Mouse (Mus musculus): ENCODE results near the gene Mea1. TPM values are rescaled to one million over a fixed set of nuclear protein-coding genes. Genes with fewer than 3 reads are reported as not detected.

Gene Mea1
- polyA plus RNA-seq, 1 experiment = 145 TPM

DNA sequence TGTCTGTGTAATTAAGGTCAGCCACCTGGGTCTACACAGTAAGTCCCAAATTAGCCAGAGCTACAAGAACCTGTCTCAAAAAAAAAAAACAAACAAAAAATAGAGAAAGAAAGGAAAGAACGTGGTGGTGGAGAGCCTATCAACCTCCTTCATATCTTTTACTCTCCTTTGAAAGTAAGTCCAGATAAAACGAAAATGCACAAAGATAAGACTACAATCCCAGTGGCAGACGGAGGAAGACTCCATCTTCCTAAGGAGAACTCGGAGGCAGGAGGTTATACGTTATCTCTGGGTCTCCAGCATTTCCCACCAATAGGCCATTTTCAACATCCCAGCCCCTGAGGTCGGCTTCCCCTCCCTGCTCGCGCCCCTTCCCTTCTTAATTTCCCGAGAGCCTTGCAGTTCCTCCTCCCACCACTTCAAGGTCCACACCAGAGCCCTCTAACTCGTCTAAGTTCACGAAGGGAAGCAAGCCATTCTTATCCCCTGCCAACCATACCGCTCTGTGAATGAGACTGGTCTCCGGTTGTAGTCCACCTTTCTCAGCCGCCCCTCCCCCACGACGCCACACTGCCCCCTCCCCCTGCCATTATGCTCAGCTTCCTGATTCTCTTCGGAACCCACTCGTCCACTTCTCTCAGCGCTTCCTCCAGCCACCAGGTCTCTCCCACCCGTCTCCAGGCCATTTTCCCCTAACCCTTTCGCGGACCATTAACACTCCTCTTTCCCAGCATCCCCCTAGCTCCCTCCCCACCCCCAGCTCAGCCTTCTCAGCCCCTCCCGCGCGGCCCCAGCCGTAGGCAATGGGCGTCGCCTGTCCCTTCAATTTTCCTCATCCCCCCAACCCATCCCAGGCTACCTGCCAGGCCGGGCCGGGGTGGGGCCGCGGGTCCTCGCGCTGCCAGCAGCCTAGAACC, 1.5 kb downstream of the Mea1 start:
- Histone ChIP-seq H3K27me3 (ENCODE audit: control insufficient read depth, insufficient read depth, insufficient read length) (no peaks in the 10 kb centered on the region), H3ac (ENCODE audit: control insufficient read depth, insufficient read length) (peak overlapping the region; percentile 66), H3K79me2 (ENCODE audit: control insufficient read depth, insufficient read depth) (peaks cover 27% of the 10 kb centered on the region), H3K36me3 (ENCODE audit: control insufficient read depth, insufficient read depth) (peaks cover 23% of the 10 kb centered on the region), H3K4me3 (peak overlapping the region; percentile 94), H3K4me2 (ENCODE audit: low read depth) (peak overlapping the region; percentile 95)
- TF ChIP-seq POLR2AphosphoS2 (IDR thresholded peaks at IDR 0.05; ENCODE audit: insufficient read length, low read depth) = no peak
- TF ChIP-seq MYOD1 (IDR thresholded peaks at IDR 0.05; ENCODE audit: control insufficient read depth in 1 of 3, insufficient read length in 2 of 3, low read depth in 2 of 3) = no peak
- TF ChIP-seq POLR2A (IDR thresholded peaks at IDR 0.05; ENCODE audit: insufficient read length, low read depth) = no peak

DNA sequence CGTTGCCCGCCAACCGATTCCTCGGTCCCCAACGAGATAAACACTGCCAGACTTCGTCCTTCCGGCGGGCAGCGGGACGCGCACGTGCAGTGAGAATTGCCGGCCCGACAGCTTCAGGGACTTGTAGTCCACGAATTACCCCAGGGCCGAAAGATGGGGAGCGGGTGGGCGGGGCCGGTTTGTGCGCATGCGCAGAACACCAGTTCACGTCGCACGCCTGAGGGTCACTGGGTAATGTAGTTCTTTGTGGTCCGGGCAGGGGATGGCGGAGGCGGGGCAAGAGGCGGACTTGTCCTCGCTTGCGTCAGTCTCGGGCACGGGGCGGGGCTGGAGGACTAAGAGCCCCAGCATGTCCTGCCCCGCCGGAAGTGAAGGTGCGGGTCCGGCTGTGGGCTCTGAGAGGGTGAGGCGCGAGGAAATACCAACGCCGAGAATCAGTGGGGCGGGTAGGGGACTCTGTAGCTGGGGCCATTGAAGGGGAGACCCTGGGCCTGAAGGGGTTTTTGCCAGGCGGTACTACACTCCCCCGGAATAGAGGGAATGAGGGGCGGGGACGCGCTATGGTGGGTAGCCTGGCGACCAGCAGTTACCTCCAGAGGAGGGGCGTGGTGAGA, 2.3 kb downstream of the Mea1 start, which contains the start of gene Klhdc3:
Gene Klhdc3 (minus strand): TSS at position 155 of the 614 bp plus-strand sequence.
- TF ChIP-seq CEBPB (IDR thresholded peaks at IDR 0.05; ENCODE audit: insufficient read depth, poor library complexity, severe bottlenecking) (0 out of 2 replicates have a peak, but pooled peaks have one; percentile 23), POLR2A (IDR thresholded peaks at IDR 0.05; ENCODE audit: insufficient read length, low read depth) (peak; percentile 61), MAX (IDR thresholded peaks at IDR 0.05; ENCODE audit: low read depth) (no peak), TCF12 (IDR thresholded peaks at IDR 0.05; ENCODE audit: insufficient read depth, poor library complexity, severe bottlenecking) (no peak), MYOG (IDR thresholded peaks at IDR 0.05; ENCODE audit: control insufficient read depth in 1 of 3, insufficient read depth in 1 of 3, insufficient read length in 2 of 3, low read depth in 2 of 3) (no peak), POLR2AphosphoS2 (IDR thresholded peaks at IDR 0.05; ENCODE audit: insufficient read length, low read depth) (peak; percentile 48), USF1 (IDR thresholded peaks at IDR 0.05; ENCODE audit: low read depth) (peak; percentile 11), E2F4 (IDR thresholded peaks at IDR 0.05; ENCODE audit: insufficient read depth) (no peak), MYOD1 (IDR thresholded peaks at IDR 0.05; ENCODE audit: control insufficient read depth in 1 of 3, insufficient read length in 2 of 3, low read depth in 2 of 3) (no peak), TCF3 (IDR thresholded peaks at IDR 0.05; ENCODE audit: insufficient read length, low read depth) (no peak), SRF (IDR thresholded peaks at IDR 0.05; ENCODE audit: control insufficient read depth, insufficient read length, low read depth) (no peak)
- H3K36me3 ChIP-seq (ENCODE audit: control insufficient read depth, insufficient read depth) = peaks cover 23% of the 10 kb centered on the region
- H3K4me3 ChIP-seq = peak within 1 kb of the TSS; percentile 94
- H3K27me3 ChIP-seq (ENCODE audit: control insufficient read depth, insufficient read depth, insufficient read length) = no peaks in the 10 kb centered on the region
- peaks cover 27% of the 10 kb centered on the region for H3K79me2 ChIP-seq (ENCODE audit: control insufficient read depth, insufficient read depth)
- H3ac ChIP-seq (ENCODE audit: control insufficient read depth, insufficient read length) = peak within 1 kb of the TSS; percentile 66
- peak within 1 kb of the TSS; percentile 95 for H3K4me2 ChIP-seq (ENCODE audit: low read depth)

DNA sequence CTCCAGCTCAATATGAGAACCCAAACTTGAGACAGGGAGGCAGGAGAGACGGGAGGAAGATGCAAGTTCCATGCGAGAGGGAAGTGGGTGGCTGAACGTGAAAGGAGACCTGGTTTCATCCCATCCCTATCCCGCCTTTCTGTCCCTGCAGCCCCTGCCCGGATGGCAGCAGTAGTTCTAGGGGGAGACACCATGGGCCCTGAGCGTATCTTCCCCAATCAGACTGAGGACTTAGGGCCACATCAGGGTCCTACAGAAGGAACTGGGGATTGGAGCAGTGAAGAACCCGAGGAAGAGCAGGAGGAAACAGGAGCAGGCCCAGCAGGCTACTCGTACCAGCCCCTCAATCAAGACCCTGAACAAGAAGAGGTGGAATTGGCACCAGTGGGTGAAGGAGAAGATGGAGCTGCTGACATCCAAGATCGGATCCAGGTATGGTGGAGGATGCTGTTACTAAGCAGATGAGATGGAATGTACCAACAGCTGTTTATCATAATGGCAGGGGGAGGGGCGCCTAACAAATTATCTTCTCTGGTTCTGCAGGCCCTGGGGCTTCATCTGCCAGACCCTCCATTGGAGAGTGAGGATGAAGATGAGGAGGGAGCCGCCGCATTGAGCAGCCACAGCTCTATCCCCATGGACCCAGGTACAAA, 3.0 kb downstream of the Mea1 start:
- peak overlapping the region; percentile 66 for H3ac ChIP-seq (ENCODE audit: control insufficient read depth, insufficient read length)
- peak overlapping the region; percentile 94 for H3K4me3 ChIP-seq
- peaks cover 27% of the 10 kb centered on the region for H3K79me2 ChIP-seq (ENCODE audit: control insufficient read depth, insufficient read depth)
- peak overlapping the region; percentile 95 for H3K4me2 ChIP-seq (ENCODE audit: low read depth)
- H3K27me3 ChIP-seq (ENCODE audit: control insufficient read depth, insufficient read depth, insufficient read length) = no peaks in the 10 kb centered on the region
- H3K36me3 ChIP-seq (ENCODE audit: control insufficient read depth, insufficient read depth) = peaks cover 23% of the 10 kb centered on the region
- no peak for TF ChIP-seq CEBPB (IDR thresholded peaks at IDR 0.05; ENCODE audit: insufficient read depth, poor library complexity, severe bottlenecking)
- no peak for TF ChIP-seq TCF3 (IDR thresholded peaks at IDR 0.05; ENCODE audit: insufficient read length, low read depth)
- TF ChIP-seq MYOD1 (IDR thresholded peaks at IDR 0.05; ENCODE audit: control insufficient read depth in 1 of 3, insufficient read length in 2 of 3, low read depth in 2 of 3) = no peak
- no peak for TF ChIP-seq MYOG (IDR thresholded peaks at IDR 0.05; ENCODE audit: control insufficient read depth in 1 of 3, insufficient read depth in 1 of 3, insufficient read length in 2 of 3, low read depth in 2 of 3)
- TF ChIP-seq POLR2A (IDR thresholded peaks at IDR 0.05; ENCODE audit: insufficient read length, low read depth) = no peak
- TF ChIP-seq E2F4 (IDR thresholded peaks at IDR 0.05; ENCODE audit: insufficient read depth) = no peak
- TF ChIP-seq MAX (IDR thresholded peaks at IDR 0.05; ENCODE audit: low read depth) = no peak
- TF ChIP-seq USF1 (IDR thresholded peaks at IDR 0.05; ENCODE audit: low read depth) = no peak
- no peak for TF ChIP-seq TCF12 (IDR thresholded peaks at IDR 0.05; ENCODE audit: insufficient read depth, poor library complexity, severe bottlenecking)
- TF ChIP-seq POLR2AphosphoS2 (IDR thresholded peaks at IDR 0.05; ENCODE audit: insufficient read length, low read depth) = no peak
- TF ChIP-seq SRF (IDR thresholded peaks at IDR 0.05; ENCODE audit: control insufficient read depth, insufficient read length, low read depth) = no peak
- TF ChIP-seq REST (IDR thresholded peaks at IDR 0.05; ENCODE audit: insufficient read depth, insufficient read length) = no peak

- Histone ChIP-seq H3K79me2 (ENCODE audit: control insufficient read depth, insufficient read depth) (peaks cover 27% of the 10 kb centered on the region), H3K4me3 (peak overlapping the region; percentile 94), H3ac (ENCODE audit: control insufficient read depth, insufficient read length) (no peak overlapping the region), H3K27me3 (ENCODE audit: control insufficient read depth, insufficient read depth, insufficient read length) (no peaks in the 10 kb centered on the region), H3K4me2 (ENCODE audit: low read depth) (no peak overlapping the region), H3K36me3 (ENCODE audit: control insufficient read depth, insufficient read depth) (peaks cover 19% of the 10 kb centered on the region)
- TF ChIP-seq POLR2AphosphoS2 (IDR thresholded peaks at IDR 0.05; ENCODE audit: insufficient read length, low read depth) (peak; percentile 56), SRF (IDR thresholded peaks at IDR 0.05; ENCODE audit: control insufficient read depth, insufficient read length, low read depth) (no peak)
Observed at GRCm38 (mm10) chr17:46682654-46683389, 4.2 kb downstream of the Mea1 start.
